Mouse (Mus musculus) cerebellum, postnatal 36 days (tissue): ENCODE measurements around the gene Lasp1.
"Not testable (repeated sequence)": the region's sequence is repeated elsewhere in the genome, so short reads cannot be mapped to it uniquely, and the experiment has no call there.

Experiments
- DNase-seq, 2 experiments: peaks; one replicate each; pipeline ENCODE4 v3.0.0; 2021 to 2022; ENCODE audit warnings: mixed read lengths in 2 of 2

Lasp1 gene

DNA sequence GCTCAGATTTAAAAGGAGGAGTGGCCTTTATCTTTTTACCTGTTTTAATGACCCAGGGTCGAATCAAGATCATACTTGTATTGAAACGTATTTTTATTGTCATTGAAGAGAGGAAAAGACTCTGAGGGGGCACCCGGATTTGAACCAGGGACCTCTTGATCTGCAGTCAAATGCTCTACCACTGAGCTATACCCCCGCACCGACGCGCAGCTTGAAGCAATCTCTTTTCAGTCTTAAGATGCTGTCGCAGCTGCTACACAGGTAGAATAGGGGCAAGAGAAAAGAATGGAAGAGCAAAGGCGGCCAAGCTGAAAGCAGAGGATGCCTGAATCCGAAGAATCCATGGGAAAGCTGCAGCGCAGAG, at the start of gene Lasp1:
Lasp1 (plus strand) TSS at position 219 of the 364 bp plus-strand sequence.
- DNase-seq = peak; percentile 89 to 96

DNA sequence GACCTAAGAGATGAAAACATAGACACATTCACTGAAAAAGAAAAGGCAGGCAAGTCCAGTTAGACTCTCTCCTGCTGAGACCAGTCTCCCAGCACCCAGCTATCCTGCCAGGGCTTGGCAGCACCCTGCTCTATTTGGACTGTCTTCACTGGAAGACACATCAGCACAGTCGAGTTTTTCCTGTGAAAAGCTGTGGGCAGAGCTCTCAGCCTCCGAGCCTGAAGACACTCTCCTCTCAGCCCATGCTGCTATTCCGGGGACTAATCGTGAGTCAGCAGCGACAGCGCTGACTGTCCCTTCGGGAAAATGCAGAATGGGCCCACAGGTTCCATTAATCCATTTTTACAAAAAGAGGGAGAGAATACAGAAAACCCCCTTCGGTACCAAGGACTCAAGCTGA, 45.5 kb upstream of the Lasp1 start:
- DNase-seq = no peak

DNA sequence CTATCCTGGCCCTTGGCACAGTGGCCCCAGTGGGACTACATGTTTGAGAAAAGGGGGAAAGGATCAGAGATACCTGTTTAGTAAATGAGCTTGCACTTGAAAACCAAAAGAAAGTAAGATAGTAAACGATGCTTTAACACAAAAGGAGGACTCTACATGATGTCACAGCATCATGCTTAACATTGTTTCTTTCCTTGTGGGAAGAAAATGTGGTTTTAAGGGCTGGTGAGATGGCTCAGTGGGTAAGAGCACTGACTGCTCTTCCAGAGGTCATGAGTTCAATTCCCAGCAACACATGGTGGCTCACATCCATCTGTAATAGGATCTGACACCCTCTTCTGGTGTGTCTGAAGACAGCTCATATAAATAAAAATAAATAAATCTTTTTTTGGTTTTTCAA, 40.7 kb upstream of the Lasp1 start:
- DNase-seq = no peak

DNA sequence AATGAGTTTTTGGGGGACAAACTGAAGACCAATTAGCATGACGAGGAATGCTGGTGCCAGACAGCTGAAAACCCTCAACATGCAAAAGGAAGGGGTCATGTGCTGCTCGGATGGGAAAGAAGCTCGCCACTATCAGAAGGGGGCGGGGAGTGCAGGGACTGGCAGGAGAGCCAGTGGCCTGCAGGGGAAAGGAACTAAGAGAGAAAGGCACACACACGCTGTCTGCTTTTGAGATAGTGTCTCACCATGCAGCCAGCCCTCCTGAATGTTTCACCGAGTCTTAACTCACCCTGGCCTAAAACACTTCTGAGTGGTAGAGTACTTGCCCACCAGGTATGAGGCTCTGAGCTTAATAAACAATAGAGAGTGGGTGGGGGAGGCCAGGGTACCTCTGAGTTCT, 39.9 kb upstream of the Lasp1 start:
- DNase-seq = no peak

DNA sequence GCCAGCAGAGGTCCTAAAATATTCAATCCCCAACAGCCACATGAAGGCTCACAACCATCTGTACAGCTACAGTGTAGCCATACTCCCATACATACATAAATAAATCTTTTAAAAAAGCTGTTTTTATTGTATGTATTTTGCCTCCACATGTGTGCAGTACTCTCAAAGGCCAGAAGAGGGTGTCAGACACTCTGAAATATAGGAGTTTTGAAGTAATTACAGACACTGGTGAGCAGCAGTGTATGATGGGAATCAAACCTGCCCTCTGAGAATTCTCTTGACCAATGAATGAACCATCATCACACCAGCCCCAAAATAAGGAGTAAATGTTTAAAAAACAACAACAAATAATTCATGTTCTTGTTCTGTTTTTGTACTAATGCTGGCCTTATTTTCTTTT, 37.2 kb upstream of the Lasp1 start:
- DNase-seq = no peak

DNA sequence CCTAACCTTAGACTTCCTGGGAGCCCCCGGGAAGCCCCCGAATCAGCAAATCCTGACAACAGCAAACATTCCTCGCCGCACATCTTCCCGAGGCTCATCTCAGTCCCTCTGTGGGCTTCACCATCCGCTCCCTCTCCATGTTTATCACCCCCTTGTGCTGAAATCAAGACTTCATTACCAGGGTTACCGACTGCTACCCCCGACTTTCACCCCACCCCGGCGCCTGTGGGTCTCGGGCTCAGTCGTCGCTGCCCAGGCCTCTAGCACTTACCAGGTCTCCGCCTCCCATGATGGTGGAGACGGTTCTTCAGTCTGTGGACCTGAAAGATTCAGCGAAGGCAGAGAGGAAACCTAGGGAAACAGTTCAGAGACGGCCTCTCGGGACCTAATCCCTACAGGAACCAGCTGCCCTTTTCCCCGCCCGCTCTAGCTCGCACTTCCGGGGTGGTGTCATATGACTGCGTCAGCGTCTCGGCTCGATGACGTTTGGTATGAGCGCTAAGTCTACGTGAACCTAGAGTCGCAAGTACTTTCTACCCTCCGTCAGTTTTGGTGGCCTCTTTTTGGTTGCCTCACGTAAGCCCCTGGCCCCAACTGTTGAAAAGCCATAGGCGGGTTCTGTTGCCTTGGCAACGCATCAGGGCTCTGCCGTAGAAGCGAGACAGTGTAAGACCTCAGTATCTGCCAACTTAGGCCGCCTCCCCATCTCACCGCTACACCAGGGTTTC, 32.5 kb upstream of the Lasp1 start, which contains the start of gene Cwc25:
Cwc25 (minus strand) TSS at position 403 of the 728 bp plus-strand sequence.
- DNase-seq = peak; percentile 94 to 96

DNA sequence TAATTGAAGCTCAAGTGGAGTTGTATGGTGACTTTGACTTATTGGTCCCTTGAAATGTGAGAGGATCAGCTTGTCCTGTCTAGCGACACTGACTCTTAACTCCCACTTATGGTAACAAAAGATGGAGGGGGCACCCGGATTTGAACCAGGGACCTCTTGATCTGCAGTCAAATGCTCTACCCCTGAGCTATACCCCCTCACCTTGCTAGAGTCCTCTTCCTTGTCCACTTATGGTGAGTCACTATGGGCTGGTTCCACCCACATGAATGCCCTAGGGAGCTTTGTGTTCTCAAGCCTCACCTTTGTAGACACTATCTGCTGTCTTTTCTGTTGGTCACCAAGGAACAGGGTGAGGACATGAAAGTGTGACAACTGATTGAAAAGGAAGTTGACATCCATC, 29.1 kb upstream of the Lasp1 start:
- no peak for DNase-seq

DNA sequence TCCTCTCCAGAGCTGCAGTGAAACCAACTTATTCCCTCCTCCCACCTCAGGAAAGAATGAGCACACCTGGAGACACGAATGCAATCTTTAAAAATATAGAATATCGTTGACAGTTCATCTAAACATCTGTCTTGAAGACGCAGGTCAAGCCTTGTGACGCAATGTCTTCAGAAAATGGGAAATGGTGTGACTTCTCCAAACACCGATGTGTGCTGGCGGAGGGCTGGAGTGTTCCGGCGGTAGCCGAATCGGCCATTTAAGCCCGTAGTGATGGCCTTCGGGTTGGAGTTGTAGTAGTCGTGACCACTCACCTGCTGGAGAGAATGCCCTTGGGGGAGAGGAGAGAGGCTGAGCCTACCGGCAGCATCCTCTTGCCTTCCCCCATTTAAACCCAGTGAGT, 27.4 kb upstream of the Lasp1 start:
- DNase-seq = no peak

DNA sequence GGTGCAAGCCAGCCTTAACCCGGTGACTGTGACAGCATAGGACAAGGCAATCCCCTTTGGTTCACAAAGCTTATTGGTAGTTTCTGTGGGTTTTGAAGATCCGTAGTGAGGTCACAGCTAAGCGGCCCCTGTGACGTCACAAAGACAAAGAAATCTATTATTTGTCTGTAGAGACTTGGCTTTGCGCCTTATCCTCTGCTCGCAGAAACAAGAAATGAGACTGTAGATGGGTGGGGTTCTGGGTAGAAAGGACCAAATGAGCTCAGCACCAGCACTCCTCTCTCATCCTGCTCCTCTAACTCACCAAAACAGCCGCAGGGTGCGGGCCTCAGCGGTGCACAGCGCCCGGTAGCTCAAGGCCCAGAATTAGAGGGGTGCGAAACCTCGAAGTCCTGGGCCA, 23.6 kb upstream of the Lasp1 start:
- DNase-seq = no peak

DNA sequence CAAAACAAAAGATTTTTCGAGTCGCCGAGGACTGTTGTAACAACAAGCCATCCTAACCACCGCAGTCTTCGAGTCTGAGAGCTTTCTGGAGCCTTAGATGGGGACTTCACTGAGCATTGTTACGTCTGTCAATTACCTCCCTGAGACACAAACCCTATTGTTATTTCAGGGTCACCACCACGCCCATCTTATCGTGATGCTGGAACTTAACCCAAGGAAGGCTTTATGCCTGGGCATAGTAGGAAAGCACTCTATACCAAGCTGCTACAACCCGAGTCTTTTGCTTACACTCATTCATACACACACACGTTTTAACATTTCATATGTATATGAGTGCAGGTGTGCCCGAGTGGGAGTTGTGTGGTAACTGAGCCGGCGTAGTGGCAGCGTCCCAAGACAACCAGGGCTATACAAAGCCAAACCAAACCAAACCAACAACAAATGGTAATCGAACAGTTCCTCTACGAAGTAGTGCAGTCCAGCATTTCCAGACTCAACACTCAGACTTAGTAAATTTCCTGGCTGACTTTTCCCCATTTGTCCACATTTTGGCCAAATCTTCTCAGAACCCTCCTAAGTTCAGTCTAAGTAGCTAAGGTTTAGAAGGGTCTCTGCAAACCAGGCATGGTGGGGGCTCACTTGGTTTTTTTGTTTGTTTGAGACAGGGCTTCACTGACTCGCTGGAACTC, 22.8 kb upstream of the Lasp1 start, which contains the start of gene 1700001P01Rik:
1700001P01Rik (minus strand) TSS at position 111 of the 689 bp plus-strand sequence.
- DNase-seq = no peak

DNA sequence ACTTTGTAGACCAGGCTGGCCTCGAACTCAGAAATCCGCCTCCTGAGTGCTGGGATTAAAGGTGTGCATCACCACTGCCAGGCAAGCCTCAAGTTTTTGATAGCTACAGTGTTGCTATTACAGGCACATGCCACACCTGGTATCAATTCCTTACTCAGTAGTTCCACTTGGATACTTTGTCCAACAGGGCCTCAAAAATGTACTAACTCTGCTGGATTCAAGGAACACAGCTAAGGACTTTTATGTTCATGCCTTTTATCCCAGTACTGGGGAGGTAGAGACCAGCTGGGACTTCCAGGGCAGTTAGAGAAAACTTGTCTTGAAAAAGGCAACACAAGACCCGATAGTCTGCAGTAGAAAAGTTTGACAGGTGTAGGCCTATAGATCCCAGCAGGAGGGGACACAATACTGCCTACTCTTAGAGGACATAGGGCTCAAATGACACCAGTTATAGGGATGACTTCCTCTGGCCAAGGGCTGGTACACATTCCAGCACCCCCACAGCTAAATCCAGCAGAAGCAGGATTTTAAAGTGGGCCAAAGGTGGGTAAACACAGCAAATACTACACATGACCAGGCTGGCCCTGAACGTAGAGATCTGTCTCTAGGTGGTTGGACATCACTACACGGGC, 22.2 kb upstream of the Lasp1 start:
- DNase-seq = no peak

DNA sequence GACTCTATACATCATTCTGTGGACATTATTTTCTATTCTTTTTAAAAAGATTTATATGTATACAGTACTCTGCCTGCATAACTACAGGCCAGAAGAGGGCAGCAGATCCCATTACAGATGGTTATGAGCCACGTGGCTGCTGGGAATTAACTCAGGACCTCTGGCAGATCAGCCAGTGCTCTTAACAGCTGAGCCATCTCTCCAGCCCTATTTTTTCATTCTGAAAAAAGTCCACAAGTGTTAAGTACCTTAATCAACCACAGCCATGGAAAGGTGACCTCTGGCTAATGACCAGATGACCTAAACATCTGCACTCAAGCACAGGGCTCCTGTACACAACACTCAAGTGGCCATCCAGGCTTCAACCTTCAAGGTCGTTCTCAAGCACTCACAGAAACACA, 21.7 kb upstream of the Lasp1 start:
- DNase-seq = no peak

DNA sequence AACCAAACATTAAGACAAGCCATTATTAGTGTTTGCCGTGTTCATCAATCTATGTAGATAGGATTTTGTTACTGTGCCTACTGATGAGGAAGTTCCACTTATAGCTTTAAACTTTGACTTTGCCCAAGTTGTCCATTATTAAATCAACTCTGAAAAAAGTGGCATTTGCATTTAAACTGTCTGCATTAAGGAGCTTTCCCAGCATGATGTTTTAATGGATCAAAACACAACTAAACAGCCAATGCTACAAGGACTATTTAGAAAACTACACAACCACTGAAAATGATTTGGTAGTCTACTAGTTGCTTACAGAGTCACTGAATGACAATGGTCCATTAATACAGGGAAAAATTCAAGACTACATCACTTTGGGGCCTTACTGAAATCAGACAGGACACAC, 19.9 kb upstream of the Lasp1 start:
- DNase-seq = no peak

DNA sequence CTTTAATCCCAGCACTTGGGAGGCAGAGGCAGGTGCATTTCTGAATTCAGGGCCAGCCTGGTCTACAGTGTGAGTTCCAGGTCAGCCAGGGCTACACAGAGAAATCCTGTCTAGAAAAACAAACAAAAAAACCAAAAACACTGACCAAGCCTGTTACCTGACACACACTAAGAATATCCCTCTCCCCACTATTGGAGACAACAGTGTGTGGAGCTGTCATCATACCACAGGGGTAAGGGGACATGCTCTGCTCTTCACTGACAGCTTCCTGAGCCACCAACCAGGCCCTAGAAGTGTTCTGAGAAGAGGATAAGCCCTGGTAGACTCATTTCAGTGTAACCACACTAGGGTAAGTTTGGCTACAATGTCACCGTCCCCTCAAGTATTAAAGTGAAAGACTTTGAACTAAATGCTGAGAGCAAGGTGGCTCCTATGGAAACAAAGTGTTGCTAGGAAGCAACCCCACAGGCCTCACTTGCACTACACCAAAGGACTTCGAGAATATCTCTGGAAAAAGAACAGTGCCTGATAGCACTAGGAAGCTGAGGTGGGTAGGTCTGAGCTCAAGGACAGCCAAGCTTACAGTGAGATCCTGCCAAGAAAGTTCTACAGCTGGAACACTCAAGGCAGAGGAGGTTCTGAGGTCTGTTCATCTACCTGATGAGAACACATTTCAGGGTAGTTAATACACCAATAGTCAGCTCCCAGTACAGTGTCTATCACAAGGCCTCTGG, 18.7 kb upstream of the Lasp1 start:
- no peak for DNase-seq

DNA sequence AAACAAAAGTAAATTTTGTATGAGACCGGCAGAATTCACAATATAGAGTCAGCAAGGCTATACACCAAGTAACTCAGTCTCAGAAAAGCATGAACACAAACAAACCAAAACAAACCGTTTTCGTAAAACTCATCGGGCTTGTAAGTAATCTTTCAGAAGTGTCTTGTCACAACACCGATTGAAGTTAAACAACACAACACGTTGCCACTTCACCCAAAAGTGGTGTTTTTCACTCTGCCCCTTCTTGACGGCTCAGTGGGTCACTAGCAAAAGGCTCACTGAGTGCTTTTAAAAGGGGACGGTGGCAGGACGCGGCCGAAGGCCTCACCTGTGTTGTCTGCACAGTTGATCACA, 17.3 kb upstream of the Lasp1 start:
- no peak for DNase-seq

DNA sequence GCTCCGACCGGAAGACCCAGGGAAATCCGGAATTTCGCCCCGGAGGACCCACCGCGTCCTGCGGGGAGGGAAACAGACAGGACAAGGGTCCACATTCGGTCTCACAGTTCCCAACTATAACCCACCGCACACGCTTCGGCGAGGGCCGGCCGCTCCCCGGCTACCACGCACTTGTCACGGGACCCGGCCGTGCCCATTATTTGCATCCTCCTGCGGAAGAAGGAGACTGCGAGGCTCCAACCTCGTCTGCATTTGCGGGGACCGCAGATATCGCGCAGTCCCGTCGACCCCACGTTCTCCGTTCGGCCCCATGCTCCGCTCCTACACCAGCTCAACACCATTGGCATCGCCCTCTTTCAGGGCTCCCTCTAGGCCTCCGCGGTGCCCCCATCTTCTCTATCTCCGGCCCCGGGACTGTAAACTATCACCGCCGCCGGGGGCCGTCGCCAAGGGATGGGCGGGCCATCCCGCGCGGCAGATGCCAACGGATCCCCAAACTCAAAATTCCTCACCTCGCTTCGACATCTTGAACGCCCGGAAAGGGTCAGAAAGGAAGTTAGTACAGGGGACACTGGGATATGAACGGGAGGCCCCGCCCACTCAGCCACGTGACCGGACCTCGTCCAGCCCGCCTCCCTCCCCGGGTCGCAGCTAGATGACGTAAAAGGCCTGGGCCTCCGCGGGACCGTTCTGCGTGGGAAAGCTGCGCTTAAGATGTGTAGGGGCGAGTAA, 16.8 kb upstream of the Lasp1 start, which contains the start of gene Rpl23:
Rpl23 (minus strand) TSS at position 606 of the 732 bp plus-strand sequence.
- DNase-seq = peak; percentile 99 to 100

DNA sequence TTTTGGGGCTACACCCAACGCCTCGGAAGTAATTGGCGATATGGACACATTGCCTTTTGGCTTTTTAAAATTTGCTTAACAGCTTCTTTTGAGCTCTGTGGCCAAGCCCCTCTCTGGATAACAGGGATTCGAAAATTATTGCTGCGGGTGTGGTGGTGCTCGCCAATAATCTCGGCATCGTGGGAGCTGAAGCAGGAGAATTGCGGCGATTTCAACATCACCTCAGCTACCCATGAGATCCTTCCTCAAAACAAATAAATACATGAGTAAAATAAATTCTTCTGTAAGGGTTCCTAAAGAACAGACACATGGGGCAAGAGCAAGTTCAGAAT, 16.3 kb upstream of the Lasp1 start:
- DNase-seq = no peak

DNA sequence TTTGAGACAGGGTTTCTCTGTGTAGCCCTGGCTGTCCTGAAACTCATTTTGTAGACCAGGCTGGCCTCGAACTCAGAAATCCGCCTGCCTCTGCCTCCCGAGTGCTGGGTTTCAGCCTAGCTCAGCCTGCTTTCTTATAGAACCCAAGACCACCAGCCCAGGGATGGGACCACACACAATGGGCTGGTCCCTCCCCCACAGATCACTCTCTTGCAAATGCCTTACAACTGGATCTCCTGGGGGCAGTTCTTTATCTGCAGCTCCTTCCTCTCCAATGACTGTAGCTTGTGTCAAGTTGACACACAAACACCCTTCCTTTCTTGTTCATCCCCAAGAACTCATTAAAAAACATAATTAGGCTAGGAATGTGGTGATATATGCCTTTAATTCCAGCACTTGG, 10.8 kb upstream of the Lasp1 start:
- no peak for DNase-seq

DNA sequence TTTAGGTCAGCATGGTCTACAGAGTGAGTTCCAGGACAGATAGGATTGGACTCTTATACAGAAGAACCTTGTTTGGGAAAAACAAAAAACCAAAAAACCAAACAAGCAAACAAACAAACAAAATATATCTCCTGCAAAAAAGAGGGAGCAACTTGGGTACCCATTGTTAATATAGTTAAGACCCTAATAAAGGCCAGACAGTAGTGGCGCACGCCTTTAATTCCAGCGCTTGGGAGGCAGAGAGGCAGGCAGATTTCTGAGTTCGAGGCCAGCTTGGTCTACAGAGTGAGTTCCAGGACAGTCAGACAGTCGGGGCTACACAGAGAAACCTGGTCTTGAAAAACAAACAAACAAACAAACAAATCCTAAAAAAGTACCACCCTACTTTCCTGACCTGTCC, 9.1 kb upstream of the Lasp1 start:
- no peak for DNase-seq

DNA sequence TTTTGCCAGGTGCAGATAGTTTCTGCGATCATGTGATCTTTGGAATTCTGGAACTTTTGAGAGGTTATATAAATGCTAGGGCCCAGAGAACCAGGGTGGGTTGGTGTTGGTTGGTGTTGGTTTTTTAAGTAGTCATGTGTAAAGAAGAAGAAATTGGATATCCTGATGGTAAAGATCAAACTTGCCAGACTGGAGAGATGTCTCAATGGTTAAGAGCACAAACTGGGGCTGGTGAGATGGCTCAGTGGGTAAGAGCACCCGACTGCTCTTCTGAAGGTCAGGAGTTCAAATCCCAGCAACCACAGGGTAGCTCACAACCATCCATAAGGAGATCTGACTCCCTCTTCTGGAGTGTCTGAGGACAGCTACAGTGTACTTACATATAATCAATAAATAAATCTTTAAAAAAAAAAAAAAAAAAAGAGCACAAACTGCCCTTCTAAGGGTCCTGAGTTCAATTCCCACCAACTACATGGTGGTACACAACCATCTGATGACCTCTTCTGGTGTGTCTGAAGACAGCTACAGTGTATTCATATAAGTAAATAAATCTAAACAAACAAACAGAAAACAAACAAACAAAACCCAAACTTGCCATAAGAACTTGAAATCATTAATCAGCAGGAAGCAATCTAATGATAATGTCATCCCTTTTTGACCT, 7.9 kb upstream of the Lasp1 start:
- not testable (repeated sequence) for DNase-seq

DNA sequence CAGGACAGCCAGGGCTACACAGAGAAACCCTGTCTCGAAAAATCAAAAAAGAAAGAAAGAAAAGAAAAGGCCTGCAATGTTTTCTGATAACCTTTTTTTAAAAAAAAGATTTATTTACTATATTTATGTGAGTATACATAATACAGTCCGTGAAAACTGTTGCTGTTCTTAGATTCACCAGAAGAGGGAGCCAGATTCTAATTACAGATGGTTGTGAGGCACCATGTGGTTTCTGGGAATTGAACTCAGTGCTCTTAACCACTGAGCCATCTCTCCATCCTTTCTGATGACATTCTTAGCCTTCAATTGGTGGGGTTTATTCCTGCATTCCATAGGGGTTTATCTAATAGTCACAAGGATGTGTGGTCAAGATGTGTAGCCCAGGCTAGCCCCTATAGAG, 5.6 kb upstream of the Lasp1 start:
- no peak for DNase-seq

DNA sequence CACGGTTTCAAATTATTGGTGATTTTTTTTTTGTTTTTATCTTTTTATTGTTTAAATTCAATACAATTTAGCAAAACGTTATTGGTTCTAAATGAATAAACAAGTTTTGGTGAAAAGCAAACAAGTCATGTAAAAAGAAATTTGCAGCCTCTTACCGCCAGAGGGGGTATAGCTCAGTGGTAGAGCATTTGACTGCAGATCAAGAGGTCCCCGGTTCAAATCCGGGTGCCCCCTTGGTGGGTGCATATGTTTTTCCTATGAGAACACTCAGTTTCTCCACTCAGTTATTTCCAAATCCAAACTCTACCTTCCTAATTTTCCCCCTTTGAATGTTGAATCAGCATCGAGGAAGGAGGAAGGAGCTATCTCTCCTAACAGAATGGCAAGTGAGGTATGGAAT, 1.9 kb upstream of the Lasp1 start:
- peak; percentile 79 to 87 for DNase-seq
